ENCODE assay signal across 9 mouse cellular contexts in genomic region chr9:65725291-65725622, GRCm38 (mm10). TPM values are rescaled to one million over a fixed set of nuclear protein-coding genes. Genes with fewer than 3 reads are reported as not detected.
DNase-seq lines count a peak whose midpoint lies in the region; ATAC-seq lines count a peak whose summit lies in the region.
"Had no signal": no experiment of that assay in that cellular context is flagged by ENCODE, and none has a peak within 500 bp of the region (broad histone marks: within the 10 kb centered on the region; RNA-seq: fewer than 3 reads in every experiment).

No protein-coding gene starts in this region.

- no peak for DNase-seq in heart, postnatal 14 days
- no peak for DNase-seq in forebrain, embryonic 14.5 days (ENCODE audit: low spot score)
- no peak for DNase-seq in right cerebral cortex, postnatal 36 days (ENCODE audit: low spot score in 2 of 2)
- DNase-seq in urinary bladder, adult 2 months (ENCODE audit: low spot score) = no peak
- DNase-seq: thymus, postnatal 36 days had no signal

- intact Hi-C loops in heart, postnatal 14 days (cut with DNase I) = no loop called here

- no peak overlapping the region for H3K4me3 ChIP-seq in heart, embryonic 16.5 days (ENCODE audit: low read length)
- H3K4me3 ChIP-seq in forebrain, embryonic 14.5 days (ENCODE audit: low read depth, low read length) = no peak overlapping the region
- H3K4me3 ChIP-seq in hindbrain, embryonic 16.5 days (ENCODE audit: low read length) = no peak overlapping the region
- no peak overlapping the region for H3K4me3 ChIP-seq in neural tube, embryonic 13.5 days

- H3K4me1 ChIP-seq in heart, embryonic 16.5 days (ENCODE audit: control insufficient read depth, insufficient read depth, low read length) = peaks cover 43% of the 10 kb centered on the region
- H3K4me1 ChIP-seq in forebrain, embryonic 14.5 days (ENCODE audit: control insufficient read depth, insufficient read depth, low read length) = peaks cover 34% of the 10 kb centered on the region
- H3K4me1 ChIP-seq in hindbrain, embryonic 16.5 days (ENCODE audit: control insufficient read depth, insufficient read depth, low read depth, low read length) = peaks cover 25% of the 10 kb centered on the region
- peaks cover 55% of the 10 kb centered on the region for H3K4me1 ChIP-seq in neural tube, embryonic 13.5 days (replicated peaks)

- 0 out of 2 replicates have a peak, but pooled peaks have one; percentile 49 for ATAC-seq in heart, embryonic 16.5 days (replicated peaks; ENCODE audit: extremely low read depth, insufficient read depth, low FRiP score)
- ATAC-seq in forebrain, embryonic 14.5 days = peak; percentile 69
- peak; percentile 46; the same call in 1 of the 2 replicates for ATAC-seq in hindbrain, embryonic 16.5 days
- ATAC-seq in neural tube, embryonic 13.5 days (ENCODE audit: low read depth) = no peak
- ATAC-seq: activated CD4-positive, CD25-positive, alpha-beta regulatory T cell, adult 4 months had no signal

- peak overlapping the region; percentile 89 for H3K27ac ChIP-seq in heart, embryonic 16.5 days (ENCODE audit: low read length)
- H3K27ac ChIP-seq in forebrain, embryonic 14.5 days (ENCODE audit: low read depth, low read length) = peak overlapping the region; percentile 84
- peak overlapping the region; percentile 84 for H3K27ac ChIP-seq in hindbrain, embryonic 16.5 days (ENCODE audit: low read depth, low read length)
- peak overlapping the region; percentile 84 for H3K27ac ChIP-seq in neural tube, embryonic 13.5 days (replicated peaks)

- WGBS in heart, embryonic 16.5 days = 31% methylated on average over 4 of the region's 4 CpGs
- WGBS in forebrain, embryonic 14.5 days = 22% methylated on average over 4 of the region's 4 CpGs
- 36% methylated on average over 4 of the region's 4 CpGs for WGBS in hindbrain, embryonic 16.5 days
- WGBS in neural tube, embryonic 13.5 days = 38% methylated on average over 4 of the region's 4 CpGs

- H3K9me3 ChIP-seq in heart, embryonic 16.5 days (replicated peaks; ENCODE audit: control insufficient read depth, low read length) = no peaks in the 10 kb centered on the region
- H3K9me3 ChIP-seq in forebrain, embryonic 14.5 days (replicated peaks; ENCODE audit: control insufficient read depth, low read length) = no peaks in the 10 kb centered on the region
- no peaks in the 10 kb centered on the region for H3K9me3 ChIP-seq in hindbrain, embryonic 16.5 days (ENCODE audit: control insufficient read depth, low read length)
- no peaks in the 10 kb centered on the region for H3K9me3 ChIP-seq in neural tube, embryonic 13.5 days

- peak overlapping the region; percentile 40 for H3K4me2 ChIP-seq in heart, embryonic 16.5 days (ENCODE audit: low read depth, low read length)
- no peak overlapping the region; the same call in 1 of the 2 replicates for H3K4me2 ChIP-seq in forebrain, embryonic 14.5 days (ENCODE audit: low read length)
- H3K4me2 ChIP-seq in hindbrain, embryonic 16.5 days (ENCODE audit: low read length) = no peak overlapping the region
- peak overlapping the region; percentile 3; the same call in 1 of the 2 replicates for H3K4me2 ChIP-seq in neural tube, embryonic 13.5 days

- no peaks in the 10 kb centered on the region for H3K27me3 ChIP-seq in heart, embryonic 16.5 days (ENCODE audit: control insufficient read depth, insufficient read depth, low read length)
- no peaks in the 10 kb centered on the region for H3K27me3 ChIP-seq in forebrain, embryonic 14.5 days (replicated peaks; ENCODE audit: control insufficient read depth, insufficient read depth, low read length)
- H3K27me3 ChIP-seq in hindbrain, embryonic 16.5 days (replicated peaks; ENCODE audit: control insufficient read depth, insufficient read depth, low read length) = no peaks in the 10 kb centered on the region
- H3K27me3 ChIP-seq in neural tube, embryonic 13.5 days = no peaks in the 10 kb centered on the region

- no peaks in the 10 kb centered on the region; the same call in 1 of the 2 replicates for H3K36me3 ChIP-seq in heart, embryonic 16.5 days (ENCODE audit: control insufficient read depth, insufficient read depth)
- no peaks in the 10 kb centered on the region for H3K36me3 ChIP-seq in forebrain, embryonic 14.5 days (ENCODE audit: control insufficient read depth, insufficient read depth, low read length)
- H3K36me3 ChIP-seq in hindbrain, embryonic 16.5 days (ENCODE audit: control insufficient read depth, insufficient read depth, low read length) = no peaks in the 10 kb centered on the region
- peaks cover 7% of the 10 kb centered on the region; the same call in 1 of the 2 replicates for H3K36me3 ChIP-seq in neural tube, embryonic 13.5 days

- H3K9ac ChIP-seq in heart, embryonic 16.5 days (ENCODE audit: low read length) = peak overlapping the region; percentile 54; the same call in 1 of the 2 replicates
- peak overlapping the region; percentile 4; the same call in 1 of the 2 replicates for H3K9ac ChIP-seq in forebrain, embryonic 14.5 days (ENCODE audit: low read length)
- peak overlapping the region; percentile 39; the same call in 1 of the 2 replicates for H3K9ac ChIP-seq in hindbrain, embryonic 16.5 days (ENCODE audit: low read depth, low read length)
- H3K9ac ChIP-seq in neural tube, embryonic 13.5 days = peak overlapping the region; percentile 6; the same call in 1 of the 2 replicates

RNA-seq across cellular contexts. Expression of gene Oaz2, which starts 57.5 kb away (rescaled TPM):
- polyA plus RNA-seq in heart, embryonic 16.5 days (2015; fragmentation: Nextera tagmentation; extraction: Ambion mirVana) = 299 and 313 TPM in 2 replicates
- total RNA-seq in heart, postnatal 14 days (2021) = 100 to 1,000 TPM; 265 to 267 TPM
- 206 and 233 TPM in 2 replicates for polyA plus RNA-seq in forebrain, embryonic 14.5 days (2014; fragmentation: Nextera tagmentation; extraction: Ambion mirVana)
- polyA plus RNA-seq in hindbrain, embryonic 16.5 days (2015; fragmentation: Nextera tagmentation; extraction: Ambion mirVana) = 419 and 449 TPM in 2 replicates
- polyA plus RNA-seq in neural tube, embryonic 13.5 days (2015; fragmentation: Nextera tagmentation; extraction: Ambion mirVana) = 381 and 389 TPM in 2 replicates
- polyA plus RNA-seq in urinary bladder, adult 2 months (2012; rRNA removed) = 162 and 173 TPM in 2 replicates

Comparison
In these comparisons a context has a peak if more than half of its experiments do, and no peak if none do; other contexts are left out.
1. H3K4me2 ChIP-seq: peak in heart, embryonic 16.5 days (single experiment) and neural tube, embryonic 13.5 days (single experiment); none in forebrain, embryonic 14.5 days (single experiment) and hindbrain, embryonic 16.5 days (single experiment).
2. H3K9ac ChIP-seq: peak in every context shown above with its lines; median percentile 54 in heart, embryonic 16.5 days; 39 in hindbrain, embryonic 16.5 days; 6 in neural tube, embryonic 13.5 days; 4 in forebrain, embryonic 14.5 days.
3. Peak in every context shown above with its lines, with median percentiles within 50 percentile points of each other: H3K27ac ChIP-seq.